Mouse (Mus musculus) T-helper 2 cell (primary cell): Measurements from ENCODE around the gene Cxcl2.

Experiments used
- in situ Hi-C: fragments of 300-600 bp; cut with MboI, MseI; formaldehyde crosslinking; loops from one replicate; pipeline ENCODE4 v1.15.1; 2025; ENCODE audit warnings: high pct_unique_total_duplicates

Cxcl2 gene

GRCm38 (mm10) chr5:90903339-90904020, at the start of gene Cxcl2:
TSS of gene Cxcl2 (plus strand) at chr5:90903871.
- in situ Hi-C loops, result no loop called here

DNA sequence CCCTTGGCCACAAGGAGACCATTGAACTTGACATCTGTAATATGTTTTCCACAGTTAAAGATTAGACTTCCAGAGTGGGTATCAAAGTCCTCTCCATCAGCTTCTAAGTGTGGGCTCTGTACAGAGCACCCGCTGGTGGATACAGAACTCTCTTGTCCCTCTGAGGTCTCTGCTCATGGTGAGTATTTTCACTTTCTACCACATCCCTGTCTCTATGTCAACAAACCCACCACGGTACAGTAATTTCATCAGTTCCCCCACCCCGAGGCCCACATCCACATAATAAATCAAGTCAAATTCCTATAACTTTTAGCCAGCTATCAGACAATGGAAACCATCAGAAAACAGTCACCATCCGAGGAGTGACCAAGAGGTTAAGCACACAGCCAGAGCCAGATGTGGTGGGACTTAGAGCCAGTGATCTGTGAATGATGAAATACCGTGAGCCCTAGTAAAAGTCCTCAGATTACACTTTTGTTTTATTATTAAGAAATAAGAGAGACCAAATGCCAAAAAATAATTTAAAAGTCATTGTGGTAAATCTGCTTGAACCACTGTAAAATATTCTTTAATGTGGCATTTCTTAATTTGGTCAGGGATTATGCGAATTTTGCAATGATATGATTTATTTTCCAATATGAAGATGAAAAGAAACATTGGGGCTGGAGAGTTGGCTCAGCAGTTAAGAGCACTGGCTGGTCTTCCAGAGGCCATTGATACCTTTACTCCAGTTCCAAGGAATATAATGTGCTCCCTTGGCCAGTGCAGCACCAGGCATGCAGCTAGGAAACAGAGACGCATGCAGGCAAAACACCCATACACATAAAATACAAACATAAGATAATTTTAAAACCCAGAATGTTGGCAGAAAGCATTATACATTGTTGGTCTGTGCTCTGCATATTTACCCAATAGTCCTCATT, 48.1 kb upstream of the Cxcl2 start:
- in situ Hi-C loops, result loop anchor here (10.0 kb wide), 1 partner anchor 2001 kb away; no protein-coding TSS in a partner anchor

DNA sequence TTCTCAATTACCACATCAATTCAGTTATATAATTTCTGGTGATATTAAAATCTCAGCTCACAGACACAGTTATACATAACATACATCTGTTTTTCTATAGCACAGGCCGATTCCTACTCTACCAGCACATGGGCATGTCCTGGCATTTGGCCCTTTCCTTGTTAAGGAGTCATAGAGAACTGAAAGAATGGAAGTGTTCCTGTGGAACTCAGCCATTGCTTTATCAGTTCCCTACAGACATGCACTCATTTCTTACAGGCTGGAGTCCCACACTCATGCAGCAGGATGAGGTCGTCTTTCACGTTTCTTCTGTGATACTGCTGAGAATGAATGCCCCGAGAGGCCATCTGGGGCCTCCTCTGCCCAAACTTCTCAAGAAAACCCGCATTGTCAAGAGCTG, 46.2 kb upstream of the Cxcl2 start:
- in situ Hi-C loops, result loop anchor here (10.0 kb wide), 1 partner anchor 2003 kb away; no protein-coding TSS in a partner anchor

DNA sequence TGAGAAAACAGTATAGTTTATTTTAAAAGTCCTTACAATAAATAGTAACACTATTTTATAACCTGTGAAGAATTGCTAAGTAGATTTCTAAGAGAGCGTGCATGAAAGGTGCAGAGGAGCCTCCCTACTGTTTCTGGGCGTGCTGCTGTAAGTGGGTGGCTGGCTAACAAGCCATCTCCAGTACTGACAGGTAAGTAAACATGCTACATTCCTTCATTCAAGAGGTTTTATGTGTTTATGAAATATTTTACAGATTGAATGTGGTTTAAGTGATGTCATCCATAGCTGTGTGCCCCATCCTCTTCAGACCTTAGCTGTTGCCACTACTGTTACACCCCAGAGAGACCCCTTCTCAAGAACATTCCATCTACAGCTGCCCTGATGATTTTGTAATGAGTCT, 45.2 kb upstream of the Cxcl2 start:
- in situ Hi-C loops, result loop anchor here (10.0 kb wide), 1 partner anchor 2004 kb away; no protein-coding TSS in a partner anchor

- in situ Hi-C loops, result loop anchor here (10.0 kb wide), 1 partner anchor 2004 kb away; no protein-coding TSS in a partner anchor
Observed at GRCm38 (mm10) chr5:90859031-90859430, 44.6 kb upstream of the Cxcl2 start.

GRCm38 (mm10) chr5:90861876-90862375, 41.7 kb upstream of the Cxcl2 start:
- in situ Hi-C loops, result no loop called here

DNA sequence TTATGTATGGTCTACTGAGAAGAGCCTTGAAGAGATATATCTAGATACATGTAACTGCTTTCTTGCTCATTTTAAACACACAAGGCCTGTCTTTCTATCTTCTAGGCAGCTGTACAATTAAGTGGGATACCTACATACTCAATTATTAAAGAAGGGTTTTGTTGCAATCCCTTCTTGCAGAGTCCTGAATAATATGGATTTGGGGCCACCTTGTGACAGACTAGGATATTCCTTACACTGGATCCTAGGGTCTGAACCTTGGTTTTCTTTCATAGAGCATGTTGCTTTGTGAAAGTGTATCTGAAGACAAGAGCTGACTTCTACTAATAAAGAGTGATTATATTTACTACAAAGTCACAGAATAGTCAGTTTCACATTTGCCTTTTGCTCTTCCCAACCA, 36.9 kb upstream of the Cxcl2 start:
- in situ Hi-C loops, result no loop called here

DNA sequence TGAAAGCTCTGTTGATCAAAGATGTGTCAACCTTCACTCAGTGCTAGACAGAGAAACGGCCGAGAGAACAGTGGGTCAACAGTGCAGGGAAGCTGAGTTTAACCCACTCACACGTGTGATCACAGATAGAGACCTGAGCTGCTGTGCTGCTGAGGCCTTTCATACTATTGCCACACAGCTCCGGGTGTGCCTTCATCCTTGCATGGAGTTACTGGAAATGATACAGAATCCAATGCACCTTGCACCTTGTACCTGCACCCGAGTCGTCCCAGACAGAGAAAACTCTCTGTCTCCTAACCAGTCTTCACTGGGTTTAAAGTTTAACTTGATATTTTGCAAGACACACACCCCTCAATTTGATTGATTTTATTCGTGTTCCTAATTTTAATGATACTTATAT, 31.3 kb upstream of the Cxcl2 start:
- in situ Hi-C loops, result no loop called here

DNA sequence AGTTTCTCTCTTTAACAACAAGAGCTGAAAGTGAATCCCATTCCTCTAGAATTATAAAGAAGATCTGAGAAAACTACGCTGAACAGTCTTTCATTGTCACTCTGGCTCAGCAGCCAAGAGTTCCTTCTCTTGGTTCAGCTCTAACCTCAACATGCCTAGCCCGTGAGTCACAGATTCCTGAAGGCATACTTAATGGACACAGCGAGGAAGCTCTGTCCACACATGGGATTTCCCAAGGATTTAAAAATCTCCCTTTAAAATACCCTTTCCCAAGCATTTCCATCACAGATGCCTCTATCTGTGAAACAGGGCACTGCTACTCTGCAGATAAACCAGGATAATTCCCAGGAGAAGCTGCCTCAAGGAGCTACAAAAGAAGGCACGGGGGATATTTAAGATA, 27.6 kb upstream of the Cxcl2 start:
- in situ Hi-C loops, result no loop called here

GRCm38 (mm10) chr5:90876471-90877172, 27.0 kb upstream of the Cxcl2 start:
- in situ Hi-C loops, result no loop called here

- in situ Hi-C loops, result no loop called here
Observed at GRCm38 (mm10) chr5:90877173-90877512, 26.5 kb upstream of the Cxcl2 start.

DNA sequence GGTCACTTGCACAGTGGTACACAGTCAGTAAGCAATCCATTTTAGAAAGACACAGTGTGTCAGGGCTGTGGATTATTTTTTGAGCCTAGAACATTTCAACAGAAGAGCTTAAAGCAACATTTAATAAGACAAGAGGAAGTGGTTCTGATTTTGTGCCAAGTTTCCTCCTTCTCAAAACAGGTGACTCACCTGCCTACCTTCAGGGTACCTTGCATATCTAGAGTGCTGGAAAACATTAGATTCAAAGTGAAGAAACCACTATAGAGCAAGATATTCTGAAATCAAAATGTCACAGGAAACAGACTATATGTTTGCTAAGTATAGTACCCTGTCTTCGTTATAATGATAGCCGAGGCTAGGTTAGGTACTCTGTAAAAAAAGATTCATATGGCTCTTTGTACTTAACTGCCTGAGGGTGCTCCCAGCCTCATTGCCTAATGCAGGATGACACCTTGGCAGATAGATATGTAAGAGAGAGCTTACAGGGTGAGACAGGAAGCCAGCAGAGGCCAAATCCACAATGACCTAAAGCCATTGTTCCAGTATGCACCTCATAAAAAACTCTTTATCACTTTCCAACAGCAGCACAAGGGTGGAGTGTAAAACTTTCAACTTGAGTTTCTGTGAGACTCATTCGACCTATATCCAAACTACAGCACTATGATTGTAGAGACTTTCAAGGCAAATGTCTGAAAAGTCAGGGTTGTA, 24.2 kb upstream of the Cxcl2 start:
- in situ Hi-C loops, result no loop called here

DNA sequence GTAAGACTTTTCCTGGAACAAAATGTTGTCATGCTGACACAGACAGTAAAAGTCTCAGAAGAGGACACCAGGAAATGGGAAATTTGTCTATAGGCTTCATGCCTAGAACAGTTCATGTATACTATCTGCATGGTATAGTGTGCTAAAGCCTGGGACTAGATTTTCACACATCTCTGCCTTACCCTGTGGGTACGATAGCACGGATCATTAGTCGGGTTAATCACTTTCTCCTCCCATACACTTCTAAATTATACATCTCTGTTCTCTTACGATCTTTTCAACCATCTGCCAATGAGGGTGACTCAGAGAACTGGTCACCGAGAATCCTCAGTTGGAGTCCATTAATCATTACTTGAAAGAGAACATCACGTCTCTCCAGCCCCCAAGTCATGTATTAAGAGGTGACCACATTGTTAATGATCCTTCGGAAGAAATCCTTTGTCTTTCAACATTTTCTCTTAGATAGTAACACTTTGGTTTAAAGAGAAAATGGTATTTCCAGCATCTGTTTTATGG, 23.3 kb upstream of the Cxcl2 start:
- in situ Hi-C loops, result no loop called here

- in situ Hi-C loops, result no loop called here
Observed at GRCm38 (mm10) chr5:90881021-90881420, 22.6 kb upstream of the Cxcl2 start.

GRCm38 (mm10) chr5:90881682-90882081, 22.0 kb upstream of the Cxcl2 start:
- in situ Hi-C loops, result no loop called here

- in situ Hi-C loops, result no loop called here
Observed at GRCm38 (mm10) chr5:90882146-90882545, 21.5 kb upstream of the Cxcl2 start.

DNA sequence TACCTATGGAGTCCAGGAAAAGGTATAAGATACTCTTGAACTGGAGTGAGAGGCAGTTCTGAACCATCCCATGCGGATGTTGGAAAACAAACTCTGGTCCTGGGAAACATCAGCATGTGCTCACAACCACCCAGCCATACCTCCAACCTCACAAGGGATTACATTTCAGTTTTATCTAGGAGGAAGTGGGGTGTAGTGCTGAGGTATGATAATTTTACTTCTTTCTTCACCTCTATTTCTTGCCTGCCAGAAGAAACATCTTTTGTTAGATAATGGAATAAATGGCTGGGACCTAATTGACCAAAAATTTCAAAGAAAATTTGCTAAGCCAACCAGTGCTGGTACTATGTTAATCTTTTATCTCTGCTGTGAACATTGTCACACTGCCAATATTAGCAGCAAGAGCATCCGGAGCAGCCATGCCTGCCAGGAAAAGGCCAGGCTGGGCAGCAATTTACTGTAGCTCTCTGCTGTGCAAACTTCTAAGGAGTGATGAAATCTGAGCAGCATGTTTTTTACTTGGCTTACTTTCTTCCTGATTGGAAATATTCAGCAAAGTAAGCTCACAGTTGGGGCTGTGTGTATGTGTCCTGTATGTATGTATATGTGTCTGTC, 18.9 kb upstream of the Cxcl2 start:
- in situ Hi-C loops, result no loop called here

DNA sequence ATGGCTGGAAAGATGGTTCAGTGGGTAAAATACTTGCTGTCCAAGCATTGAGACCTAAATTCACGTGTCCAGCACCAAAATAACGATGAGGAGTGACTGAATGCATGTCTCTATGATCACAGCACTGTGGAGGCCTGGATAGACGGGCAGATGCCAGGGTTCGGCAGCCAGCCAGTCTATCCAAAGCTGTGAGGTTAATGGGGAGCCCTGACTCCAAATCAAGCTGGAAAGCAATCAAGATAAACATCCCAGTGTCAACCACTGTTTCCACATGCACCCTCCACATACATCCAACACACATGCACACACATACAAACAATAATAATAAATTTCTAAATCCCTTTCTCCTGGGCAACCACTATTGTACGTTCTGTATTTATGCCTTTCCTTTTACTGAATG, 15.0 kb upstream of the Cxcl2 start:
- in situ Hi-C loops, result no loop called here

GRCm38 (mm10) chr5:90890519-90891463, 12.9 kb upstream of the Cxcl2 start, which contains the start of gene Cxcl1:
TSS of gene Cxcl1 (plus strand) at chr5:90891241.
- in situ Hi-C loops, result no loop called here

- in situ Hi-C loops, result no loop called here
Observed at GRCm38 (mm10) chr5:90891464-90891813, 12.2 kb upstream of the Cxcl2 start.
